Mouse (Mus musculus): ENCODE results near the gene Pard6a.

Pard6a gene

DNA sequence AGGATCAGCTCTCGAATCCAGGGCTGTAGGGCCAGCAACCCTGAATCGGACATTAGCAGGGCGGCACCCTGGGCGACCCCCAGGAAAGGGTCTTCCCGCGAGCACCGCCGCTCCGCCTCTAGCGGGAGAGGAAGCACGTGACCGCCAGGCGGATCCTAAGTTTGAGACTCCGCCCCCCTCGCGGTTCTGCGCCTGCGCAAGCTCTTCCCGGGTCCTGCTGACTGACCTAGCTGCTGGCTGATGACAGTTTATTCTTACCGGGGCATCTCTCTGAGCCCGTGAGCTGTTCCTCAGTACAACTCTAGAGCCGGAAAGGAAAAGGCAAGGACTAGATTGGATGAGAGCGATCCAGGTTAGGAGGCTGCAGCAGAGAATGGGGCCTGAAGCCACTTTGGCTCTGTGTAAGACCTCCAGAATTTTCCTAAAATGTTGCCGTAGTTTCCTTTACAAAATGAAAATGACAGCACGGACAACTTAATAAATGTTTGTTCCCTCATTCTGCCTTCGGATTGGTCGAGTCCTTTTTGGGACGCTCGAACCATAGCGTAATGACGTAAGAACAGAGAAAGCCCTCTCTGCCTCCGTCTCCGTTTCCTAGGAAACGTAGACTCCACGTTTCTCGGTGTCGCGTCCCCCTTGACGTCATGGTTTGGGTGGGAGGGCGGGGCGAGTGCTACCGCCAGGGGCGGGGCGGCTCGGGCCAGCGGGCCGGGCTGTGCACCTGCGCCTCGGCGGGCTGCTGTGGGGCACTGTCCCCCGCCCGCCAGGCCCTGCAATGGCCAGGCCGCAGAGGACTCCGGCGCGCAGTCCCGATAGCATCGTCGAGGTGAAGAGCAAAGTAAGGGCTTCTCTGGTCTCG, at the start of gene Pard6a, which contains the start of gene Acd:
Gene Pard6a, plus strand, starts transcription at position 183 of the 859 bp plus-strand sequence.
Gene Acd, minus strand, starts transcription at position 137 of the 859 bp plus-strand sequence.
- peak; percentile 95 for DNase-seq (ENCODE audit: low read depth, low spot score)

DNA sequence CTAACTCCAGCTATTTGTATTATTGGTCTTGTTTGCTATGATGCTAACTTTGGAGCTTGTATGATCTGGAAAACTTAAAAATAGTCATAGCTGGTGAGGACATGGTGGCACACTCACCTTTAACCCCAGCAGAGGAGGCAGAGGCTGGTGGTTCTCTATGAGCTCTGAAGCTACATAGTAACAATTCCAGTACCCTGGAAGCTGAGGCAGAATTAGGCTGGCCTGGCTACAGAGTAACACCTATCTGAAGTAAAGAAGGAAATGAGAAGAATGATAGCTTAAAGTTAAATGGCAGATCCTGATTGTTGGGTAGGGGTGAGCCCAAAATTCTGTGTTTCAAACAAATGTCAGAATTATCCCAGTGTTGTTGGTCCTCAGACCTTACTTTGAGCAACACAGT, 43.3 kb upstream of the Pard6a start:
- no peak for DNase-seq (ENCODE audit: low read depth, low spot score)

DNA sequence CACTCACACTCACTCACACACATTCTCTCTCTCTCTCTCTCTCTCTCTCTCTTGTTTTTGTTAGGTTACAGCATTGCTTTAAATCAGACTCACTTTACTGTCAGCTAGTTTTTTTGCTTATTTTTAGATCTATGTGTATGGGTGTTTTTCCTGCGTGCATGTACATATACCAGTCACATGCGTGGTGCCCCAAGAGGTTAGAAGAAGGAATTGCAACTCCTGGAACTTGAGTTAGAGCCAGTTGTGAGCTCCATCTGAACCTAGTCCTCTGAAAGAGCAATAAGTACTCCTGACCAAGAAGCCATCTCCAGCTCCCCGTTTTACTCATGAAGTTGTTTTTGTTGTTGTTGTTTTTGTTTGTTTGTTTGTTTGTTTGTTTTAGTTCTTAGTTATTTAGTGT, 39.8 kb upstream of the Pard6a start:
- peak; percentile 74 for DNase-seq (ENCODE audit: low read depth, low spot score)

DNA sequence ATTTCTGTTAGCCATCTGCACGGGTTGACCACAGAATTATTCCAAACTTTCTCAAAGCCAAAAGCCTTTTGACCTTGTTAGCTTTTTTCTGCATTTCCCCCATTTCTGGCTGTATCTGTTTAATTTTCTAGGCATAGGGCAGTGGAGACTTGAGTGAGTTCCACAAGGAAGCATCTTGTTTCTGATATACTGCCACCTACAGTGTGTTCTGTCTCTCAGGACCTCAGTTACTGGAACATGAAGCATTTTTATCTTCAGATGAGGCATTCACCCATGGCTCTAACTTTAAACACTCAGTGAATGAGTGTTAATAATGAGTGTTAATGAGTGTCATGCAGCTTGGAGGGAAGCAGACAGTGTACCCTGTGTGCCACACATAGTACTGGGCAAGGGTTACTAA, 23.1 kb upstream of the Pard6a start:
- peak; percentile 16 for DNase-seq (ENCODE audit: low read depth, low spot score)

DNA sequence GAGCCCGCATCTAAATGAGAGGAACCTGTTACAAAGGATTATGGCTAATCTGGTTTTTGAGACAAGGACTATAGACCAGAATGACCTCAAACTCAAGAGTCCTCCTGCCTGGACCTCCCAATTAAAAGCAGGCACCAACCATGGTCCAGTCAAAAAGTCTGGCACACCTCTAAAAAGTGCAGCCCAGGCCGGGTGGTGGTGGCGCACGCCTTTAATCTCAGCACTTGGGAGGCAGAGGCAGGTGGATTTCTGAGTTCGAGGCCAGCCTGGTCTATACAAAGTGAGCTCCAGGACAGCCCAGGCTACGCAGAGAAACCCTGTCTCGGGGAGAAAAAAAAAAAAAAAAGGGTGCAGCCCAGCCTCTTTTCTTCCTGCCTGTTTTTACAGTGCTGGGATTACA, 15.6 kb upstream of the Pard6a start:
- DNase-seq (ENCODE audit: low read depth, low spot score) = no peak

DNA sequence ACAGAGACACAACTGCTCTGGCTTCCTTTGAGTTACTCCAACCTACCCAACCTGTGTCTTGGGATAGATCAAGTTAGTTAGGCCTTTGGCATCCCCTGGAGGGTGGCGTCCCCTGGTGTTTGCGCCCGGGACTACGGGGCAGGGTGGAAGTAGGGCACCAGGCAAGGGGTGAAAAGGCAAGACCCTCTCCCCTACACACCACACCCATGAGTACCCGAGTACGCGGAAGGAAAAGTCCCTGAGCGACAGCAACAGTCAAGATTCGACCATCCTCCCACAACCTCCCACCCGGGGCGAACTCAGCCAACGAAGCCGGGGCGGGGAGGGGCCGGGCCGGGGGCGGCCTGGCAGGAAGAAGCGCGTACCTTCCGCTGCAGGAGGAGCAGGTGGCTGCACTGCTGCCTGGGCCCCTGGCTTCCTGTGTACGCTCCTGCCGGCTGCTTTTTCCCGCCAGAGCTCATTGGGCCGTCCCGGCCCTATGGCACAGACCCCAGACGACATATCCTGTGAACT, 15.1 kb upstream of the Pard6a start, which contains the start of gene Carmil2:
Gene Carmil2, plus strand, starts transcription at position 479 of the 513 bp plus-strand sequence.
- DNase-seq (ENCODE audit: low read depth, low spot score) = peak; percentile 32

DNA sequence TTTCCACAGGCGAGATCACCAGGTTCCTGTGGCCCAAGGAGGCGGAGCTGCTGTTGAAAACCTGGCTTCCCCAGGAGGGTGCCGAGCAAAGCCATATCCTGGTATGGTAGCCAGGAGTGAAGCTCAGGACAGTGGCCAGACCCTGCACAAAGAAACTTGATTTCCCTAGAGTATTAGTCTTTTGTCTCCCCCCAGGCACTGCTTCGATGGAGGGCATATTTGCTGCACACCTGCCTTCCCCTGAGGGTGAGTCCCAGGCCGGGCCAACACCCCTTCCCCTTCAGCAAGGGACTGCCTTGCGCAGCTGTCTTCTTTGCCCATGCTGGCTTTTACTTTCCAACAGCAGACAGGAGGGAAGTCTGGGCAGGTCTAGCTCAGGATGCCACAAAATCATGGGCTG, 14.4 kb upstream of the Pard6a start:
- no peak for DNase-seq (ENCODE audit: low read depth, low spot score)

DNA sequence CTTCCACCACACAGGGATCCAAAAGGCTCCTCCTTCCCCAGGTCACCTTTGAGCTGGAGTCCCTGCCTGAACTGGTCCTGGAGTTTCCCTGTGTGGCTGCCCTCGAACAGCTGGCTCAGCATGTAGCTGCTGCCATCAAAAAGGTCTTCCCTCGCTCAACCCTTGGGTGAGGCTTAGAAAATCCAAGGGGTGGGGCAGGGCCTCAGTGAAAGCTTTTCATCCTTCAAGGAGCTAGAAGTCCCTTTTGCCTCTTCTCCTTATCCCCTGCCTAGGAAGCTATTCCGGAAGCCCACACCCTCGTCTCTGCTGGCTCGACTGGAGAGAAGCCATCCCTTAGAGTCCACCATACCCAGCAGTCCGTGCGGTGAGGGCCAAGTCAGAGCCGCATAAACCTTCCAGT, 13.4 kb upstream of the Pard6a start:
- no peak for DNase-seq (ENCODE audit: low read depth, low spot score)

DNA sequence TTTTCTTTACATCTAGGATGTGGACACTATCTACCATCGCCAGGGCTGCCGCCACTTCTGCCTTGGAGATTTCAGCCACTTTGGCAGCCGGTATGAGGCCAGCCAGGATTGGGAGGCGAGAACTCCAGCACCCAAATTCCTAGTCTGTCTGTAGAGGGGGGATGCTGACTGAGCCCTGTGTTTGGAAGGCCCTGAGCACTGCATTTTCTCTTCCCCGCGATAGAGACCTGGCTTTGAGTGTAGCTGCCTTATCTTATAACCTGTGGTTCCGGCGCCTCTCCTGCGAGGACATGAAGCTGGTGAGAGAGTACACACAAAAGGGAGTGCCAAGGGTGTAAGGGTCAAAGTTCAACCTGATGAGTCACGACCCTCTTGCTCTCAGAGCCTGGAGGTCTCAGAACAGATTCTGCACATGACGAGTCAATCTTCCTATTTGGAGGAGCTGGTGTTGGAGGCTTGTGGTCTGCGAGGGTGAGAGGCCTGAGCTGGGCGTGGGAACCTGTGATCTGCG, 12.7 kb upstream of the Pard6a start:
- DNase-seq (ENCODE audit: low read depth, low spot score) = no peak

DNA sequence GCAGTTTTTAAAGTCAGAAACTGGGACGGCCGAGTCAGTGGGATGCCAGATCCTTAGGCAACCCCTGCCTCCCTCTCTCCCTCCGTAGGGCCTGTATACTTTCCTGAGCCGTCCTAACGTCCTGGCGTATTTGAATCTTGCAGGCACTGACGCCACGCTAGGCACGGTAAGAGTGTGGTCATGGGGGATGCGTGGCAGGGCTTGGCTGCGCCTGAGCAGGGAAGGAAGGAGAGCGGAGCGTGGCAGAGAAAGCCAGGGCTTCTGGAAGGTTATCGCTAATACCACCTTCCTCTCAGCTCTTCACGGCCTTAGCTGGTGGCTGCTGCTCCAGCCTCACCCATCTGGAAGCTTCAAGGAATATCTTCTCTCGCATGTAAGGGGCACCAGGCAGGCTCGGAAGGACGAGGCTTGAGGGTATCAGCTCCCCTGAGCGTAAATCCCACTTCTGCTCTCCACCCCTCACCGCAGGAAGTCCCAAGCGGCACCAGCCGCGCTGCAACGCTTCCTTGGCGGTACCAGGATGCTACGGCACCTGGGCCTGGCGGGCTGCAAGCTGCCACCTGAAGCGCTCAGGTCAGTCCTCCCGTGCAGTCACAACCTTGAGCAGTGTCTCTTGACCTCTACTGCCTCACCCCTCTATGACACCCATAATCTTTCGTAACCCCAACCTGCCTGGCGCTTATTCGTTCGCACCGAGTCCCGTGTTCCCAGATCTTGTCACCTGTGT, 11.5 kb upstream of the Pard6a start:
- DNase-seq (ENCODE audit: low read depth, low spot score) = no peak

DNA sequence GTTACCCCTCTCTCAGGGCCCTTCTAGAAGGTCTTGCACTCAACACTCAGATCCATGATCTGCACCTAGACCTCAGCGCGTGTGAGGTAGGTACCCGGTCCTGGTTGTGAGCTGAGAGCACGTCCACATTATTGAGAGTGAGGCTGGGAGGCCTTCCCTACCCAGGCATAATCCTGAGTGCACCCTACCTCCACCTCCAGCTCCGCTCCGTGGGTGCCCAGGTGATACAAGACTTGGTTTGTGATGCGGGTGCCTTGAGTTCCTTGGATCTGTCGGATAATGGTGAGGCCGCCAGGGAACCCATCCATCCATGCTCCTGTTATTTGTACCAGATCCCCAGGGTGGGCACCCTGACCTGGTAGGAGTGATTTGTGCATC, 11.0 kb upstream of the Pard6a start:
- DNase-seq (ENCODE audit: low read depth, low spot score) = no peak

DNA sequence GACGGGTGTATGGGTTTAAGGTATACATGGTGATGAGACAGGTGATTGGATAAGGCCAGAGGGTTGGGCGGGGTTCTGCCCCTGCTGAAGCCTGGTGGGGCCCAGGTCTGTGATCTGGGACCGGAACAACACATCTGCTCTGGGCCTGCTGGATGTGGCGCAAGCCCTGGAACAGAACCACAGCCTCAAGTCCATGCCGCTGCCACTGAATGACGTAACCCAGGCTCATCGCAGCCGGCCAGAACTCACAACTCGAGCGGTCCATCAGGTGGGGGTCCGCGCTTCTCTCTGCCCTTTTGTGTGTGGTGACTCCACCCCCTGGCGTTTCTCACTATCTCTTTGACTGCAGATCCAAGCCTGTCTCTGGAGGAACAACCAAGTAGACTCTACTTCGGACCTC, 10.0 kb upstream of the Pard6a start:
- no peak for DNase-seq (ENCODE audit: low read depth, low spot score)

DNA sequence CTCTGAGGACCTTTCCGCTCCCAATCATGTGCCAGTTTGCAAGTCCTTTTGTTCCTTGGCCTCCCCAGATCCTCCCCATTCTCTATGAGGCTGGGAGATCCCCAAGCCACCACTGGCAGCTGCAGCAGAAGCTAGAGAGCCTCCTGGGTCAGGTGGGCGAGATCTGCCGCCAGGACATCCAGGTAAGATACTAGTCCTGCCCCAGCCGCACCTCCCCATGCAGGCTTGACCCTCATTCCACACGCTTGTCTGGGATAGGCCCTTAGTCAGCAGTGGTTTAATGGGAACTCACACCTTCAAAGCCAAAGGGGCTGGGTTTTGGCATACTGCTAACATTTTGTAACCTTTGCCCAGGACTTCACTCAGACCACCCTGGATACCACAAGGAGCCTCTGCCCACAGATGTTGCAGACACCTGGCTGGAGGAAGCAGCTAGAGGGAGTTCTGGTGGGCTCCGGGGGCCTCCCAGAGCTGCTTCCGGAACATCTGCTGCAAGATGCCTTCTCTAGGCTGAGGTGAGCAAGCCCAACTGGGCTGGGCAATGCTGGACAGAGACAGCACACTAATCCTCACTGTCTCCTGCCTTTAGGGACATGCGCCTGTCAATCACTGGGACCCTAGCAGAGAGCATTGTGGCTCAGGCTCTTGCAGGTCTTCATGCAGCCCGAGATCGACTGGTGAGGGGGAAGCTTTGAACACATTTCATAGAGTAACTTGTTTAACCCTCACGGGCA, 8.3 kb upstream of the Pard6a start:
- no peak for DNase-seq (ENCODE audit: low read depth, low spot score)

DNA sequence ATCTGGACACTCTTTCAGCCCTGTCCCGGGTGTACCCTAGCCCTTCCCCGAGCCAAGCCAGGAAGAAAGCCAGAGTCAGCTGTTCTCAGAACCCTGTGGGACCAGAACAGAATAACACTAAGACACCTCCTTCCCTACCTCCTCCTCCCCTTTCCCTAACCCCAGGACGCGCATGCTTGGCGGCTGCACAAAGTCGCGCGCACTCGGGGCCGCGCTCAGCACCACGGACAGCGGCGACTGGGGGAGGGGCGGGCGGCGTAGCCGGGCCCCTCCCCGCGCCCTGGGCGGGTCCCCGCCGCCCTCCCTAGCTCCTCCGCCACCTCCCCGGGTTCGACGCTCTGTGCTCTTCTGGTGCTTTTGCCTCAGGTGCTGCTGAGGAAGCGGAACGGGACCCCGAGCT, 7.3 kb upstream of the Pard6a start:
- no peak for DNase-seq (ENCODE audit: low read depth, low spot score)

DNA sequence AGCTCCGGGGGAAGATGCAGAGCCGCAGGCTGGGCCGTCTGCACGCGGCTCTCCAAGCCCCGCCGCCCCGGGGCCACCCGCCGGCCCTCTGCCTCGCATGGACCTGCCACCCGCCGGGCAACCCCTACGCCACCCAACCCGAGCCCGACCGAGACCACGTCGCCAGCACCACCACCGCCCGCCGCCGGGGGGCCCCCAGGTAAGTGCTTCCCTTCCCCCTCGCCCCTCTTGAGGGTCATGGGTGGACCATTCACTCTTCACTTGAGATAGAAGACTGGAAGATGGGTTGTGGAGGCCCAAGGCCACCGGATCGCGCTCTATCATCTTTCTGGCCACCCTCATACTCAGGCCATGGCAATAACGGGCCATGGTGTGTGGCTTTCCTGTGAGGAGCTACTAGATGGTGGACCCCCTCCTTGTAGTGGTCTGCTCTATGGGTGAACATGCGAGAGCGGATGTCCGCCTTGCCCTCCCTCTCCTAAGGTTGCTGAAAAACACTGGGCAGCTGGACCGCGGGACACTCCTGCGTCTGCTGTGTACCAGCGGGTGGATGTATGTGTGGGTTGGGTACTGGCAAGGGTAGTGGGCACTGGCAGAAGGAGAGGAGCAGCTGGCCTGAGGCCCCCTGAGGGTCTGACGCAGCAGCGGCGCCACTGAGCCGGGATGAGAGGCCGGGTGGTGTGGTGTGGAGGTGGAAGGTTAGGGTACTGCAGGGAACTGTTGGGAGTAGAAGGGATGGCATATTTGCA, 6.7 kb upstream of the Pard6a start:
- DNase-seq (ENCODE audit: low read depth, low spot score) = no peak

DNA sequence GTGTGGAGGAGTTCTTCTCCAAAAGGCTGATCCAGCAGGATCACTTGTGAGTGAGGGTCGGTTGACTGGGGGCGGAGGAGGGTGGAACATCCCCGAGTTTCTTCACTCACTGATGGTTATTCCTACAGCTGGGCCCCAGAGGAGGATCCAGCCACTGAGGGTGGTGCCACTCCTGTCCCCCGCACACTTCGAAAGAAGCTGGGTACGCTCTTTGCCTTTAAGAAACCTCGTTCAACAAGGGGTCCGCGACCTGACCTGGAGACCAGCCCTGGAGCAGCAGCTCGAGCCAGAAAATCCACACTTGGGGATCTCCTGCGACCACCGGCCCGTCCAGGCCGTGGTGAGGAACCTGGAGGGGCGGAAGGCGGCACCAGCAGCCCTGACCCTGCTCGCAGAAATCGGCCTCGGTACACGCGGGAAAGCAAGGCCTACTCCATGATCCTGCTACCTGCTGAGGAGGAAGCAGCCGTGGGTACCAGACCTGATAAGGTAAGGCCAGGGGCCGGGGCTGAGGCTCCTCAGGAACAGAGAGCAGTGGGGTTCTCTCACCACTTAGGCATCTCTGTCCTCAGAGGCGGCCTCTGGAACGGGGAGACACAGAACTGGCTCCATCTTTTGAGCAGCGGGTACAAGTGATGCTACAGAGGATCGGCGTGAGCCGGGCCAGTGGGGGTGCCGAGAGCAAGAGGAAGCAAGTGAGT, 5.7 kb upstream of the Pard6a start:
- no peak for DNase-seq (ENCODE audit: low read depth, low spot score)

DNA sequence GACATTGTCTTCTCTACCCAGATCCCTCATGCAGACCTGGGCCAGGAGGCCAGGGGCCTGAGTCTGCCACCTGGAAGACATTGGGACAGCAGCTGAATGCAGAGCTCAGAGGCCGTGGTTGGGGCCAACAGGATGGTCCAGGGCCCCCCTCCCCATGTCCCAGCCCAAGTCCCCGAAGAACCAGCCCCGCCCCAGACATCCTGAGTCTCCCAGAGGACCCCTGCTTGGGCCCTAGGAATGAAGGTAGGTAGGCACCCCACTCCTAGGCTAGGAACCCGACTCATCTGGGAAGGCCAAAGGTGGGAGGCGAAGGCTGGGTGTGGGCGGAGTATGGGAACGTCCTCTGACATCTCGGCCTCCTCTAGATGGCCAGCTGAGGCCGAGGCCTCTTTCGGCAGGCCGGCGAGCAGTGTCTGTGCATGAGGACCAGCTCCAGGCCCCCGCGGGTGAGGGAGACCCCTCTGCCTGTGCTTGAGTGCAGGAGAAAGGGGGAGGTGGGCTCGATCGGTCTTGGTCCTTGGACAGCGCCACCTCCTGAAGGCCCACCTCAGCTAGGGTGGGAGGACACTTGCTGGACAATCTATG, 3.7 kb upstream of the Pard6a start:
- no peak for DNase-seq (ENCODE audit: low read depth, low spot score)

DNA sequence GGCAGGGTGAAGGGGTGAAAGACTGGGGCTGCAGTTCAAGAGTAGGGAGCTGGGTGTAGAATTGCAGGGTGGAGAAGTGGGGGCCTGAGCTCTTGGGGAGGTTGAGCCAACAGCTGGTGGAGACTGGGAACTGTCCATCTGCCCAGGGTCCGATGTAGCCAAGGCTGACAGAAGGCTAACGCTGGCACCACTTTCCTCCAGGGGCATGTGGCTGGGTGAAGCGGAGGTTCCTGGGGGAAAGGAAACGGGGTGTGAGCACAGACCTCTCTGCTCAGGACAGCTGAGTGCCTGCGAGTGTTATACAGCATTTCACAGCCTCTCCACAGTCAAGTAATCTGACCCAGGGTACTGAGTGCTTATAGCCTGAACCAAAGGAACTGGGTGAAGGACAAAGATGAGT, 2.2 kb upstream of the Pard6a start:
- no peak for DNase-seq (ENCODE audit: low read depth, low spot score)

DNA sequence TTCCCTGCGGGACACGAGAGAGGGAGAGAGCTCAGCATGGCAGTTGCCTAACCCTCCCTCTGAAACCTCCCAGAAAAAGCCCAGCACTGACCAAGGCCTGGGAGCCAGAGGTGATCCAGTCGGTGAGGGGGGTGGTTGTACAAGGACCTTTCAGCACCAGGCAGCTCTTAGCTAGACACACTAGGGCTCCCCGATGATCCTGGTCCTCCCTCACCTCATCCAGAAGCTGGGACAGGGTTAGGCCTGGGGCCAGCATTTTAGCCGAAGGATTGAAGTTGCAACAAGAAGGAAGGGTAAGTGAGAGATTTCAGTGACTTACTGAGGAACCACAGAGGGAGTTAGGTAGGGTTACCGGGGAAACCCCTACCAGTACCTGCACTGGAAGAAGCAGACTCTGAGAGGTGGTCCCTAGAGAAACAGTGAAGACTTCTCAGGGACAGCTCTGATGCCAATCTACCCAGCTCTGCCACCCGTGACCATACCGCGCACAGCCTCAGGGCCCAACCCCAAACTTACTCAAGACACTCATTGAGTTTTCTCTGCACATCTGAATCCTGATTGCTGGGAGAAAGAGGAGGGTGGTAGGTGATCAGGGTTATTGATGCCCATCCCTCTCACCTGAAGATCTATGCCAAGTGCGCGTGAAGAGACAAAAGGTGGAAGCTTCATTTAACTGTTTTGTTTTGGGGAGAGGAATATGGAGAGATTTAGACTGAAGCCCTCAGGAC, 1.3 kb upstream of the Pard6a start:
- DNase-seq (ENCODE audit: low read depth, low spot score) = no peak
